In genomic region chr7:97434517-97434916, GRCm38 (mm10) we compare ENCODE assay signal across 30 mouse cellular contexts. TPM values are rescaled to one million over a fixed set of nuclear protein-coding genes. Genes with fewer than 3 reads are reported as not detected.
DNase-seq lines count a peak whose midpoint lies in the region; ATAC-seq and TF ChIP-seq lines count a peak whose summit lies in the region.
"Had no signal": no experiment of that assay in that cellular context is flagged by ENCODE, and none has a peak within 500 bp of the region (broad histone marks: within the 10 kb centered on the region; RNA-seq: fewer than 3 reads in every experiment).

No protein-coding gene starts in this region.

- TF ChIP-seq POLR2A in testis, adult 2 months (IDR thresholded peaks at IDR 0.05; ENCODE audit: control insufficient read depth, low read depth, low read length) = no peak

- no peaks in the 10 kb centered on the region for H3K27me3 ChIP-seq in lung, embryonic 15.5 days
- no peaks in the 10 kb centered on the region for H3K27me3 ChIP-seq in testis, adult 2 months (ENCODE audit: control insufficient read depth, insufficient read depth, low read length)
- H3K27me3 ChIP-seq in hindbrain, embryonic 13.5 days = no peaks in the 10 kb centered on the region
- H3K27me3 ChIP-seq: CH12.LX; embryonic facial prominence, embryonic 13.5 days; embryonic facial prominence, embryonic 15.5 days; forebrain, embryonic 13.5 days; forebrain, embryonic 15.5 days; Patski had no signal

- no peak overlapping the region for H3K9ac ChIP-seq in lung, embryonic 15.5 days
- no peak overlapping the region for H3K9ac ChIP-seq in hindbrain, embryonic 13.5 days
- H3K9ac ChIP-seq: embryonic facial prominence, embryonic 13.5 days; embryonic facial prominence, embryonic 15.5 days; forebrain, embryonic 13.5 days; forebrain, embryonic 15.5 days had no signal

- H3K4me2 ChIP-seq in lung, embryonic 15.5 days = no peak overlapping the region
- H3K4me2 ChIP-seq in hindbrain, embryonic 13.5 days = no peak overlapping the region
- H3K4me2 ChIP-seq: embryonic facial prominence, embryonic 13.5 days; embryonic facial prominence, embryonic 15.5 days; forebrain, embryonic 13.5 days; forebrain, embryonic 15.5 days had no signal

- no peak for DNase-seq in lung, postnatal 14 days
- no peak for DNase-seq in testis, postnatal 14 days (ENCODE audit: low spot score)
- DNase-seq in right cerebral cortex, postnatal 10 days (ENCODE audit: low spot score in 2 of 2) = no peak
- DNase-seq: adrenal gland, adult 8-10 months; adrenal gland, postnatal 14 days; adrenal gland, postnatal 36 days; B cell, adult 2 months; cerebellum, adult 11-12 months; cerebellum, adult 2 months; cerebellum, adult 9-10 months; cerebellum, postnatal 10 days; cerebellum, postnatal 25 days; embryo, embryonic 11 days had no signal

- 77% methylated on average over 10 of the region's 10 CpGs for WGBS in lung, embryonic 15.5 days
- 84% methylated on average over 10 of the region's 10 CpGs for WGBS in hindbrain, embryonic 13.5 days

- H3K4me1 ChIP-seq in lung, embryonic 15.5 days = peaks cover 15% of the 10 kb centered on the region
- no peaks in the 10 kb centered on the region for H3K4me1 ChIP-seq in testis, adult 2 months (ENCODE audit: control insufficient read depth, insufficient read depth, low read length)
- H3K4me1 ChIP-seq in hindbrain, embryonic 13.5 days (replicated peaks) = peaks cover 10% of the 10 kb centered on the region

- H3K36me3 ChIP-seq in lung, embryonic 15.5 days = no peaks in the 10 kb centered on the region
- H3K36me3 ChIP-seq in testis, adult 2 months (ENCODE audit: control insufficient read depth, insufficient read depth, low read length) = no peaks in the 10 kb centered on the region
- H3K36me3 ChIP-seq in hindbrain, embryonic 13.5 days = no peaks in the 10 kb centered on the region
- H3K36me3 ChIP-seq: embryonic facial prominence, embryonic 13.5 days; embryonic facial prominence, embryonic 15.5 days; forebrain, embryonic 10.5 days; forebrain, embryonic 15.5 days; G1E had no signal

- H3K27ac ChIP-seq in lung, embryonic 15.5 days = 0 out of 2 replicates have a peak overlapping the region, but pooled peaks have one; percentile 46
- peak overlapping the region; percentile 58; the same call in 1 of the 2 replicates for H3K27ac ChIP-seq in testis, adult 2 months (ENCODE audit: control insufficient read depth, insufficient read depth, low read depth, low read length)
- H3K27ac ChIP-seq in hindbrain, embryonic 13.5 days = no peak overlapping the region
- H3K27ac ChIP-seq: embryonic facial prominence, embryonic 15.5 days; forebrain, embryonic 10.5 days; forebrain, embryonic 13.5 days; forebrain, embryonic 15.5 days had no signal

- no peak overlapping the region for H3K4me3 ChIP-seq in lung, embryonic 15.5 days
- H3K4me3 ChIP-seq in testis, adult 2 months (ENCODE audit: control insufficient read depth, low read depth, low read length) = no peak overlapping the region
- no peak overlapping the region for H3K4me3 ChIP-seq in hindbrain, embryonic 13.5 days
- H3K4me3 ChIP-seq: embryonic facial prominence, embryonic 13.5 days; embryonic facial prominence, embryonic 15.5 days; erythroblast, embryonic 14.5 days; forebrain, embryonic 10.5 days; forebrain, embryonic 13.5 days; forebrain, embryonic 15.5 days had no signal

- ATAC-seq in lung, embryonic 15.5 days (ENCODE audit: borderline replicate concordance, extremely low read depth, low FRiP score, low TSS enrichment) = no peak
- ATAC-seq in megakaryocyte, adult 5-6 weeks (ENCODE audit: poor library complexity, severe bottlenecking) = peak; percentile 60; the same call in 1 of the 2 replicates
- ATAC-seq in monocyte, adult 5-6 weeks (replicated peaks; ENCODE audit: insufficient number of reproducible peaks, low FRiP score, low TSS enrichment, poor library complexity, severe bottlenecking) = 0 out of 2 replicates have a peak, but pooled peaks have one; percentile 35
- ATAC-seq in hindbrain, embryonic 13.5 days (ENCODE audit: low FRiP score) = no peak
- ATAC-seq: activated CD4-positive, CD25-positive, alpha-beta regulatory T cell, adult 4 months; CD4-positive, CD25-positive, alpha-beta regulatory T cell, adult 4 months; forebrain, embryonic 13.5 days; forebrain, embryonic 15.5 days; Patski had no signal

- no peak for TF ChIP-seq CTCF in testis, adult 2 months (IDR thresholded peaks at IDR 0.05; ENCODE audit: control insufficient read depth, insufficient read depth, insufficient replicate concordance, low read depth, low read length)

- no peaks in the 10 kb centered on the region for H3K9me3 ChIP-seq in lung, embryonic 15.5 days
- no peaks in the 10 kb centered on the region for H3K9me3 ChIP-seq in hindbrain, embryonic 13.5 days
- H3K9me3 ChIP-seq: embryonic facial prominence, embryonic 13.5 days; embryonic facial prominence, embryonic 15.5 days; forebrain, embryonic 10.5 days; forebrain, embryonic 13.5 days; forebrain, embryonic 15.5 days; G1E had no signal

RNA-seq across cellular contexts. Expression of gene Kctd14, which starts 16.6 kb away (rescaled TPM):
- 6.3 and 8.1 TPM in 2 replicates for polyA plus RNA-seq in lung, embryonic 15.5 days (2015; fragmentation: Nextera tagmentation; extraction: Ambion mirVana)
- 8.8 and 12.2 TPM in 2 replicates for polyA plus RNA-seq in testis, adult 2 months (2012; rRNA removed)
- total RNA-seq in megakaryocyte, adult 5-6 weeks (2015) = 13.3 and 14.8 TPM in 2 replicates
- 3.9 and 4.9 TPM in 2 replicates for total RNA-seq in megakaryocyte, adult 5-6 weeks (2017)
- total RNA-seq in monocyte, adult 5-6 weeks (2017) = 0.48 to 0.97 TPM (median 0.85 TPM) in 3 replicates
- 1.1 and 1.5 TPM in 2 replicates for polyA plus RNA-seq in hindbrain, embryonic 13.5 days (2015; fragmentation: Nextera tagmentation; extraction: Ambion mirVana)
- polyA plus RNA-seq: G1E, Patski had no signal

RNA-seq across cellular contexts. Expression of gene Thrsp, which starts 17.0 kb away (rescaled TPM):
- polyA plus RNA-seq in lung, embryonic 15.5 days (2015; fragmentation: Nextera tagmentation; extraction: Ambion mirVana) = 0.91 and 1.4 TPM in 2 replicates
- polyA plus RNA-seq in testis, adult 2 months (2012; rRNA removed) = 3.6 and 4.1 TPM in 2 replicates
- not detected in 2 replicates for total RNA-seq in megakaryocyte, adult 5-6 weeks (2015)
- total RNA-seq in megakaryocyte, adult 5-6 weeks (2017) = not detected in 2 replicates
- not detected in 3 replicates for total RNA-seq in monocyte, adult 5-6 weeks (2017)
- polyA plus RNA-seq in hindbrain, embryonic 13.5 days (2015; fragmentation: Nextera tagmentation; extraction: Ambion mirVana) = 1.8 and 2.6 TPM in 2 replicates
- total RNA-seq: CH12.LX had no signal
- polyA plus RNA-seq: activated CD4-positive, CD25-positive, alpha-beta regulatory T cell, adult 4 months; embryonic facial prominence, embryonic 11.5 days; erythroblast, embryonic 14.5 days; G1E had no signal

RNA-seq across cellular contexts. Expression of gene Ndufc2, which starts 34.7 kb away (rescaled TPM):
- 336 and 356 TPM in 2 replicates for polyA plus RNA-seq in lung, embryonic 15.5 days (2015; fragmentation: Nextera tagmentation; extraction: Ambion mirVana)
- polyA plus RNA-seq in testis, adult 2 months (2012; rRNA removed) = 46.2 and 81.2 TPM in 2 replicates
- total RNA-seq in megakaryocyte, adult 5-6 weeks (2015) = 128 and 155 TPM in 2 replicates
- 225 and 237 TPM in 2 replicates for total RNA-seq in megakaryocyte, adult 5-6 weeks (2017)
- total RNA-seq in monocyte, adult 5-6 weeks (2017) = 50.0 to 98.9 TPM (median 90.5 TPM) in 3 replicates
- 445 and 471 TPM in 2 replicates for polyA plus RNA-seq in hindbrain, embryonic 13.5 days (2015; fragmentation: Nextera tagmentation; extraction: Ambion mirVana)

RNA-seq across cellular contexts. Expression of gene Ints4, which starts 46.2 kb away (rescaled TPM):
- polyA plus RNA-seq in lung, embryonic 15.5 days (2015; fragmentation: Nextera tagmentation; extraction: Ambion mirVana) = 48.9 and 53.4 TPM in 2 replicates
- 69.6 and 78.9 TPM in 2 replicates for polyA plus RNA-seq in testis, adult 2 months (2012; rRNA removed)
- 89.9 and 91.2 TPM in 2 replicates for total RNA-seq in megakaryocyte, adult 5-6 weeks (2015)
- 49.6 and 51.4 TPM in 2 replicates for total RNA-seq in megakaryocyte, adult 5-6 weeks (2017)
- 23.7 to 41.9 TPM (median 34.0 TPM) in 3 replicates for total RNA-seq in monocyte, adult 5-6 weeks (2017)
- 50.0 and 50.9 TPM in 2 replicates for polyA plus RNA-seq in hindbrain, embryonic 13.5 days (2015; fragmentation: Nextera tagmentation; extraction: Ambion mirVana)

Comparison
In these comparisons a context has a peak if more than half of its experiments do, and no peak if none do; other contexts are left out.
1. ATAC-seq: peak in megakaryocyte, adult 5-6 weeks (single experiment) and monocyte, adult 5-6 weeks (single experiment); none in lung, embryonic 15.5 days (single experiment) and hindbrain, embryonic 13.5 days (single experiment).